Mouse (Mus musculus): ENCODE data around the gene Pdap1.
"Not testable (repeated sequence)": the region's sequence is repeated elsewhere in the genome, so short reads cannot be mapped to it uniquely, and the experiment has no call there.

Gene Pdap1

DNA sequence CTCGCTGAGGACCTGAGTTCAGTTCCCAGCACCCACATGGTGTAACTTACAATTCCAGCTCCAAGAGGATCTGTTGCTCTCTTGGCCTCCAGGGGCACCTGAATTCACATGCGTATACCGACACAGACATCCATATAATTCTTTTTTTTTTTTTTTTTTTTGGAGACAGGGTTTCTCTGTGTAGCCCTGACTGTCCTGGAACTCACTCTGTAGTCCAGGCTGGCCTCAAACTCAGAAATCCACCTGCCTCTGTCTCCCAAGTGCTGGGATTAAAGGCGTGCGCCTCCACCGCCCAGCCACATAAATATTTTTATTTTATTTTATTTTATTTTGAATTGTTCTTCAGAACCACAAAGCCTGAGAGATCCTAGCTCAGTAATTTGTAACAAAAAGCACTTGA is 56.8 kb downstream of the Pdap1 start:
- not testable (repeated sequence) for DNase-seq (ENCODE audit: low read depth, low spot score)

- DNase-seq (ENCODE audit: low read depth, low spot score), result no peak
Observed at GRCm38 (mm10) chr5:145081866-145082613, 58.0 kb downstream of the Pdap1 start.

Data from skeletal muscle tissue, adult 2 months (tissue).